Mouse (Mus musculus) midbrain, embryonic 12.5 days (tissue): ENCODE measurements around the gene Efr3b. TPM values are rescaled to one million over a fixed set of nuclear protein-coding genes. Genes with fewer than 3 reads are reported as not detected.

Source experiments
- ATAC-seq: fragments of 200-750 bp; cut with Nextera tagmentation; 2 replicates; pipeline ENCODE4 v1.8.0; 2017; ENCODE audit warnings: low read depth, moderate TSS enrichment, moderate library complexity; ENCODE audit not compliant: low FRiP score
- H3K27ac ChIP-seq: fragments of 300-500 bp; sonication (generic); replicated peaks from 2 replicates; pipeline ENCODE4 v1.5.1; 2016; ENCODE audit warnings: mild to moderate bottlenecking
- H3K27me3 ChIP-seq: fragments of 300-500 bp; sonication (generic); 2 replicates; pipeline ENCODE4 v1.6.1; 2016; ENCODE audit warnings: mild to moderate bottlenecking
- H3K36me3 ChIP-seq: fragments of 300-500 bp; sonication (generic); 2 replicates; pipeline ENCODE4 v1.6.1; 2016
- H3K4me1 ChIP-seq: fragments of 300-500 bp; sonication (generic); 2 replicates; pipeline ENCODE4 v1.6.1; 2016
- H3K4me2 ChIP-seq: fragments of 300-500 bp; sonication (generic); replicated peaks from 2 replicates; pipeline ENCODE4 v1.6.1; 2016; ENCODE audit warnings: mild to moderate bottlenecking, moderate library complexity
- H3K4me3 ChIP-seq: fragments of 300-500 bp; sonication (generic); 2 replicates; pipeline ENCODE4 v1.5.1; 2016; ENCODE audit warnings: mild to moderate bottlenecking
- H3K9ac ChIP-seq: fragments of 300-500 bp; sonication (generic); replicated peaks from 2 replicates; pipeline ENCODE4 v1.6.1; 2016; ENCODE audit warnings: mild to moderate bottlenecking, moderate library complexity
- H3K9me3 ChIP-seq: fragments of 300-500 bp; sonication (generic); 2 replicates; pipeline ENCODE4 v1.6.1; 2016; ENCODE audit warnings: mild to moderate bottlenecking
- WGBS: fragments of 180-500 bp; shearing (Covaris S2); methylation state at CpG from one replicate; pipeline ENCODE4 v1.1.7; 2016; 5-methylcytosine and 5-hydroxymethylcytosine counted together
- polyA plus RNA-seq: library from polyadenylated mRNA; unstranded; fragments of >200 nt; fragmentation: Nextera tagmentation; extraction: Ambion mirVana; gene quantifications from 2 replicates; pipeline ENCODE4 v1.2.1, GENCODE M21; 2016

Gene Efr3b
- polyA plus RNA-seq, 1 experiment from 2014 or later, result 32.0 TPM

DNA sequence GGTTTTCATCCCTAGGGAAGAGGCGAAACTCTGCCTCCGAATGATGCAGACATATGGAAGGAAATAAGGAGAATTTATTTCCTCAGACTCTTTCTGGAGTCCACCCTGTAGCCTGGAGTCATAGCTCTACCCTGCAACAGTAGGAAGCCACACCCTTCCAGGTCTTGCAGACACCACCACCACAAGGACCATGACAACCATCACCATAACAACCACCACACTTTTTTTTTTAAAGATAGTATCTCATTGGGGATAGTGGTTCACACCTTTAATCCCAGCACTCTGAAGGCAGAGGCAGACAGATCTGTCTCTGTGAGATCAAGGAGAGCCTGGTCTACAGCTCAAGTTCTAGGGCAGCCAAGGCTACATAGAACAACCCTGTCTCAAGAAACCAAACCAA, 26.8 kb upstream of the Efr3b start:
- no peaks in the 10 kb centered on the region for H3K36me3 ChIP-seq
- H3K4me1 ChIP-seq, result no peaks in the 10 kb centered on the region
- H3K27me3 ChIP-seq, result no peaks in the 10 kb centered on the region
- no peak overlapping the region for H3K9ac ChIP-seq
- no peak overlapping the region for H3K4me3 ChIP-seq
- WGBS, result 98% methylated on average over 2 of the region's 2 CpGs
- H3K4me2 ChIP-seq, result no peak overlapping the region
- no peaks in the 10 kb centered on the region for H3K9me3 ChIP-seq
- no peak for ATAC-seq
- no peak overlapping the region for H3K27ac ChIP-seq

DNA sequence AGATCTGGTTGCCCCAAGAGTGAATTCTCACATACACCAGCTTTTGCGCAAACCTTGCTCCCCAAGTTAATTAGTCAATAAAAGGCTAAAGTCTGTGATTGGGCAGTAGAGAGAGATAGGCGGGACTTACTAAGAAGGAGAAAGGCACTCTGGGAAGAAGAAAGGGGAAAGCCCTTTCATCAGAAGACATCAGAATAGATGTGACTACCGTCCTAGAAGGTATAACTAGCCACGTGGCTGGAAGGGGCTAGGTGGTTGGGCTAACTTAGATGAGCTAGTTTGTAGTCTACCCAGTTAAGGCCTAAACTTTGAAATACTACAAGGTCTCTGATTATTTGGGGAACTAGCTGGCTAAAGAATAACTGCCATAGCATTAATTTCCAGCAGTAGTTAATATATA, 21.0 kb upstream of the Efr3b start:
- Histone ChIP-seq H3K4me2 (no peak overlapping the region), H3K4me1 (no peaks in the 10 kb centered on the region), H3K9ac (no peak overlapping the region), H3K4me3 (no peak overlapping the region), H3K9me3 (no peaks in the 10 kb centered on the region), H3K27me3 (no peaks in the 10 kb centered on the region), H3K36me3 (no peaks in the 10 kb centered on the region), H3K27ac (no peak overlapping the region)
- WGBS, result 80% methylated on average over 4 of the region's 4 CpGs
- no peak for ATAC-seq

DNA sequence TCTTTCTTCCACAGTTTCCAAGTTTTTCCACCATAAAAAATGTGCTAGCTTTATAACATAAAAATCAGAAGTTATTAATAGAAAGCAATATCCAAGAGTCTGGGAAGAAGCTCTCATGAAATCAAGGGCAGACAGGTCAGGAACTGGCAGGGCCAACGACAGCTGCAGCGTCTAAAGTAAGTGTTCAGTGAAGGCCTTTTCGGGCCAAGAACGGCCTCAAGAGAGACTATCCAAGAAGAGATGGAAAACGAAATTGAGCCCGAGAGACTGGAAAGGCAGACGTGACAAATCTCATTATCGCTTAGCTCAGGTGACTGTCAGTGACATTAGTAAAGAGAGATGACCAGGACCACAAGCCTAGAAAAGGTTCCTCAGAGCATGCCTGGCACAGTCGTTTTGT, 19.6 kb upstream of the Efr3b start:
- Histone ChIP-seq H3K9me3 (no peaks in the 10 kb centered on the region), H3K36me3 (no peaks in the 10 kb centered on the region), H3K27ac (no peak overlapping the region), H3K27me3 (no peaks in the 10 kb centered on the region), H3K9ac (no peak overlapping the region), H3K4me3 (no peak overlapping the region), H3K4me2 (no peak overlapping the region), H3K4me1 (no peaks in the 10 kb centered on the region)
- ATAC-seq, result no peak
- WGBS, result 66% methylated on average over 9 of the region's 9 CpGs

DNA sequence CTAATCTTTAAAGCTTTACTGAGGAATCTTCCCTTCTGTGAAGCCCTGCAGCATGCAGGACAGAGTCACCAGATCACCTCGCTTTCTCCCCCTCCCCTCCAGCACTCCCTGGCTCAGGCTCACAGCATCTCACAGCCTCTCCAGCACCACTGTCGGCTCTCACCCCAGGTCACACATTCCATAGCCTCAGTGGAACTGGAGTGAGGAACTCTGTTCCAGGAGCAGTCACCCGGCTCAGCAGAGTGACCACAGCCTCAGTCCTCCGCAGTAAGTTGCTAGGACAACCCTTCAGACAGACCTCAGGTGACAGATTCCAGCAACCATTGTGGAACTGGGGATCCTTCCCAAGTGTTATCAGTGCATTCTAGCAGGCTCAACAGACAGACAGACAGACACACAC, 16.1 kb upstream of the Efr3b start:
- 44% methylated on average over 4 of the region's 4 CpGs for WGBS
- Histone ChIP-seq H3K4me2 (no peak overlapping the region), H3K27me3 (no peaks in the 10 kb centered on the region), H3K9ac (no peak overlapping the region), H3K36me3 (no peaks in the 10 kb centered on the region), H3K4me1 (no peaks in the 10 kb centered on the region), H3K4me3 (no peak overlapping the region), H3K27ac (no peak overlapping the region), H3K9me3 (no peaks in the 10 kb centered on the region)
- ATAC-seq, result no peak

DNA sequence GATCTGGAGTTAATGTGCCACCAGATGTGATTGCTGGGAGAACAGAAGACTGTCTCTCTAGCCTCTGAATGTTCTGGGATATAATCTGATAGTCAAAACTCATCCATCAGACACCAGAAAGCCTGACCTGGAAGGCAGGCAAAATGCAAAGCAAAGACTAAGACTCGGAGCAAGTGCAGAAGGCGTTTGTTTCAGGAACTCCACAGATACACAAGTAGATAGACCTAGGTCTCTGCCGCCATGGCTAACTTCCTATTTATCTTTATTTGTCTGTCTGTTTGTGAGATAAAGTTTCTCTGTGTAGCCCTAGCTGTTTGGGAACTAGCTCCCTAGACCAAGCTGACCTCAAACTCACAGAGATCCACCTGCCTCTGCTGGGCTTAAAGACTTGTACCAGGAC, 14.9 kb upstream of the Efr3b start:
- Histone ChIP-seq H3K27me3 (no peaks in the 10 kb centered on the region), H3K4me2 (no peak overlapping the region), H3K36me3 (no peaks in the 10 kb centered on the region), H3K27ac (no peak overlapping the region), H3K4me1 (no peaks in the 10 kb centered on the region), H3K9me3 (no peaks in the 10 kb centered on the region), H3K4me3 (no peak overlapping the region), H3K9ac (no peak overlapping the region)
- WGBS, result 91% methylated on average over 3 of the region's 3 CpGs
- no peak for ATAC-seq

DNA sequence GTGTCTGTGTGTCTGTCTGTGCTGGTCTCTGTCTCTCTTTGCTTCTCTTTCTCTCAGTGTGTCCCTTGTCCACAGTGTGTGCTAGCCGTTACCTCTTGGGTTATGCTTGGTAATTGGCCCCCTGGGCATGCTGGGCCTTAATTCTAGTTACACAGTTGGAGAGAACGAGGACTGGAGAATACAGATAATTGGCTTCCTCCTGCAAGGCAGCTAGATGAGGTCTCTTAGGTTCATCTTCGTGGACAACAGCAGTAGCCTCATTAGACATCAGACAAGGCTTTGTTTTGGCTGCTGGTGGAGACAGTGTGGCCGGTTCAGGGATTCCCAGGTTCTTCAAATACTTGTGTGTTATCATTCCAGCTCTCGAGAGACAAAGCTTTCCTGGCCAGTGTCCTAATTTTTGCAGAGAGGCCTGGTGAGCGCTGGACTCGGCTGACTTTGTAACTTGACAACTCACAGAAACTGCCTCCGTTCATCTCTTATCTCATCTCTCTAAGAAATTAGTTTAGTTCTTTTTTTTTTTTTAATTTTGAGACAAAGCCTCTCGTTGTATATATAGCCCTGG, 12.2 kb upstream of the Efr3b start:
- no peaks in the 10 kb centered on the region for H3K9me3 ChIP-seq
- no peaks in the 10 kb centered on the region for H3K36me3 ChIP-seq
- H3K9ac ChIP-seq, result no peak overlapping the region
- WGBS, result 65% methylated on average over 9 of the region's 9 CpGs
- H3K4me2 ChIP-seq, result no peak overlapping the region
- H3K27me3 ChIP-seq, result no peaks in the 10 kb centered on the region
- ATAC-seq, result no peak
- no peaks in the 10 kb centered on the region for H3K4me1 ChIP-seq
- H3K27ac ChIP-seq, result no peak overlapping the region
- H3K4me3 ChIP-seq, result no peak overlapping the region

DNA sequence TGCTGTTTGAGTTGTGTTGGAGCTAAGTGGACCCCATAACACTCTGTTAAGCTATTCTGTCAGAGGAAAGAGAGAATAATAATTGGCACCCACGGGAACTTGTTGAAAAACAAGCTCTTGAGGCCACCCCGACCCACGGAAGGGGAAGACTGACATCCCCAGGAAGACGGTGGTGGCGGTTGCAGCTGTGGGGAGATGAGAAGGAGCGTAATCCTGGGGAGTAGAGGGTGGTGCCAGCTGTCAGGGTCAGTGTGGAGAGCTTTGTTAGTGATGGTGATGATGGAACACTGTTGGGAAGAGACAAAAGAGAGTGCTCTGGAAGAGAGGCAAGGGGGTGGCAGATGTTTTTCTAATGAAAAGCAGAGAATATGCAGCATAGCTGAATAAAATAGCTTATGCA, 9.3 kb upstream of the Efr3b start:
- Histone ChIP-seq H3K4me1 (no peaks in the 10 kb centered on the region), H3K36me3 (no peaks in the 10 kb centered on the region), H3K9ac (no peak overlapping the region), H3K27ac (no peak overlapping the region), H3K9me3 (no peaks in the 10 kb centered on the region), H3K27me3 (no peaks in the 10 kb centered on the region), H3K4me3 (no peak overlapping the region), H3K4me2 (no peak overlapping the region)
- no peak for ATAC-seq
- WGBS, result 55% methylated on average over 6 of the region's 6 CpGs

DNA sequence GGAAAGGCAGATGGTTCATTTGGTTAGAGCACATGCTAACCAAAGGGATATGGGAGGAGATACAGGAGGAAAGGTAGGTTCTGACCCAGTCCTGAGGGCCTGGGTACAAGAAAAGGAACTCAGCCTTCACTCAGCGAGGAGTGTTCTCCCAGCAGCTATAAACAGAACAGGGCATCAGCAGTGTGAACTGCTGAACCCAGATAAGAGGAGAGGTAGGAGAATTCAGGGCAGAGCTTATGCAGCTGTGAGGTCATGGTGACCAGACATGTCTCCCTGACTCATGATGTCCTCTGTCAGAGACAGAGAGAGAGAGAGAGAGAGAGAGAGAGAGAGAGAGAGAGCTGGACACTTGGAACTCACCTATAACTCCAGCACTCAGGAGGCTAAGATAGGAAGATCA, 7.3 kb upstream of the Efr3b start:
- ATAC-seq, result no peak
- Histone ChIP-seq H3K4me2 (no peak overlapping the region), H3K36me3 (no peaks in the 10 kb centered on the region), H3K4me3 (no peak overlapping the region), H3K9ac (no peak overlapping the region), H3K9me3 (no peaks in the 10 kb centered on the region), H3K27ac (no peak overlapping the region), H3K27me3 (0 out of 2 replicates have a peak, but pooled peaks cover 3% of the 10 kb centered on the region), H3K4me1 (0 out of 2 replicates have a peak, but pooled peaks cover 3% of the 10 kb centered on the region)
- WGBS, result 86% methylated on average over 1 of the region's 1 CpGs

DNA sequence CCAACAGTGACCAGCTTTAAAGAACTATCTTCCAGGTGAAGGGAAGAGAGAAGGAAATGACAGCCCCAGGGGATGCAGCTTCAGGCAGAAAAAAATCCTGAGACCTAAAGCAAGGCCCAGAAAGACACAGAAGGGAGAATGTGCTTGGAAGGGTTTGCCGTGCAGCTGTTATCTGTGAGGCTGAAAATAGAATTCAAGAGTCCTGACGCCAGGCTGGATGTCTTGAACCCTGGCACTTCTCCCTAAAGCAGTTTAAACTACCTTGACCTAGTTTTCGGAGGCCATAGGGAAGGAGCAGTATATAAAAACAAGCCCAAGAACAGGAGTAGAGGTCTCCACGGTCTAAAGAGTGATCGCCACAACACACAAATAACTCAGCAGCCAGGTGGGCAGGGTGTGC, 3.7 kb upstream of the Efr3b start:
- Histone ChIP-seq H3K9ac (no peak overlapping the region), H3K4me2 (no peak overlapping the region), H3K9me3 (no peaks in the 10 kb centered on the region), H3K36me3 (no peaks in the 10 kb centered on the region), H3K27me3 (peaks cover 11% of the 10 kb centered on the region; the same call in 1 of the 2 replicates), H3K4me1 (peaks cover 9% of the 10 kb centered on the region), H3K27ac (0 out of 2 replicates have a peak overlapping the region, but pooled peaks have one; percentile 12), H3K4me3 (no peak overlapping the region)
- ATAC-seq, result no peak
- 74% methylated on average over 5 of the region's 5 CpGs for WGBS

DNA sequence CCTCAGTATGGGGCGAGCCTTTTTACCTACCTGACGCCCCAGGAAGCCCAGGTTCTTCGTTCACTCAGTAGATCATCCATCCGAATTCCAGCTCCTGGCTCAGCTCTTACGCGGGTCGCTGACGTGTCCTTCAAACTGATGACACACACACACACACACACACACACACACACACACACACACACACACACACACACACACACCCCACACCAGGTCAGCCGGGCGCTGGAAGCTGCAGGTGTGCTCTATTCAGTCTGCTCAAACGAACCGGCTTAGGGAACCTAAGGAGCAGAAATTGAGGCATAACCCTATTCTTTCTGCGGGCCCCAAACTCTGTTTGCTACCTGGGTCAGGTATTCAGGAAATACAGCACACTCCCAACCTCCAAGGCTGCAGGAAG, 331 bp upstream of the Efr3b start:
- no peak overlapping the region for H3K27ac ChIP-seq
- peaks cover 11% of the 10 kb centered on the region; the same call in 1 of the 2 replicates for H3K27me3 ChIP-seq

DNA sequence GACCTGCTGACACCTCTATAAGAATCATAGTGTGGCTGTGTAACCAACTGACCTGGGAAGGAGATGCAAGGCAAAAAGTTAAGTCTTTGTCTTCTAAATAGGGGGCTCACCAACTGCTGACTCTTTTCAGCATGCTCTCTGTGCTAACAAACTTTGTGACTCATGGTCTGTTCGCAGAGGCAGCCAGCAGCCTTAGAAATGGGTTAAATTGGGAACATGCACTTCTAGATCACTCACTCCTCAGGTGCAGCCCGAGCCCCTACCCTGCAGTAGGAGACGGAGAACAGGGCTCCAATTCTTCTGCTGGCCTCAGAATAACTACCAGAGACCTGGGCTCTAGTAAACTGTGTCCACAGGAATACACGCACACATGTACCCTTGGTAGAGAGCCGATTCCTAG, 1.2 kb downstream of the Efr3b start:
- 27% methylated on average over 5 of the region's 5 CpGs for WGBS
- Histone ChIP-seq H3K9me3 (no peaks in the 10 kb centered on the region), H3K9ac (peak overlapping the region; percentile 81), H3K4me2 (peak overlapping the region; percentile 67), H3K27ac (no peak overlapping the region), H3K27me3 (peaks cover 11% of the 10 kb centered on the region; the same call in 1 of the 2 replicates), H3K36me3 (0 out of 2 replicates have a peak, but pooled peaks cover 3% of the 10 kb centered on the region), H3K4me1 (peaks cover 19% of the 10 kb centered on the region), H3K4me3 (peak overlapping the region; percentile 79)
- ATAC-seq, result no peak

More for the DNA sequence above, 331 bp upstream of the Efr3b start:
- WGBS, result 3% methylated on average over 12 of the region's 13 CpGs
- peaks cover 19% of the 10 kb centered on the region for H3K4me1 ChIP-seq
- peak overlapping the region; percentile 67 for H3K4me2 ChIP-seq
- H3K9me3 ChIP-seq, result no peaks in the 10 kb centered on the region
- H3K4me3 ChIP-seq, result peak overlapping the region; percentile 79
- no peak for ATAC-seq
- H3K36me3 ChIP-seq, result 0 out of 2 replicates have a peak, but pooled peaks cover 3% of the 10 kb centered on the region
- peak overlapping the region; percentile 81 for H3K9ac ChIP-seq

DNA sequence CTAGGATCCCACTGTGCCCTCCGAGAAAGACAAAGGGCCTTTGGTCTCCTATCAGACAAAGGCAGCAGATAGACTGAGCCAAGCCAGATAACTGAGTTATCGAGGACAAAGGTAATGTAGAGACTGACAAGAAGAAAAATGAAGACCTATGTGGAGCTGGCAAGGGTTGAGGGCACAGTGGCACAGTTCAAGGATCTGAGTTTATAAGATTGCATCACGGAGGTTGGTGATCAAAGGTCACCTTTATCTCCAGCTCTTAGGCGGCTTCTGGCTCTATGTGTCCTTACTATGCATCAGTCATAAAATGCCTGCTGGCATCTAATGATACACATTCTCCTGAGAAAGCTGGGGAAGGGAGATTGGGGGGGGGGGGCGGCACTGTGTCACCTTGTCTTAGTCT, 2.6 kb downstream of the Efr3b start:
- Histone ChIP-seq H3K27ac (no peak overlapping the region), H3K4me2 (no peak overlapping the region), H3K9me3 (no peaks in the 10 kb centered on the region), H3K9ac (no peak overlapping the region), H3K27me3 (peaks cover 9% of the 10 kb centered on the region; the same call in 1 of the 2 replicates), H3K4me3 (no peak overlapping the region), H3K4me1 (peaks cover 16% of the 10 kb centered on the region), H3K36me3 (0 out of 2 replicates have a peak, but pooled peaks cover 3% of the 10 kb centered on the region)
- WGBS, result 95% methylated on average over 5 of the region's 5 CpGs
- no peak for ATAC-seq

DNA sequence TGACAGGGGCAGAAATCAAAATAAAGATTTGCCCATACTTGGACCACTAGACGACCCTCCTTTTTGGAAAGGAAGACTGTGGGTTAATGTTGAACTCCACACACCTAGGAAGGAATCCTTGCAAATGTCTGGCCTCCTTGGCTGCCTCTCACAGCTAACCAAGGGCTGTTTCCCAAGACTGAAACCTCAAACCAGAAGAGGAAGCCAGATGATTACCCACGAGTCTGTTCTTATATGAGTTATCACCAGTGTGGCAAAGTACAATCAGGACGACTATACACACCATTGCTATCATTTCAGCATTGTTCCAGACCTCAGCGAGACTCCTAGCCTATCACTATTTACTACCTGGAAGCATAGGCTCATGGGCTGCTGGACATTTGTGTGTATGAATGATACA, 9.7 kb downstream of the Efr3b start:
- WGBS, result 81% methylated on average over 4 of the region's 4 CpGs
- Histone ChIP-seq H3K4me2 (no peak overlapping the region), H3K9me3 (no peaks in the 10 kb centered on the region), H3K27me3 (no peaks in the 10 kb centered on the region), H3K9ac (no peak overlapping the region), H3K27ac (no peak overlapping the region), H3K4me3 (no peak overlapping the region), H3K36me3 (no peaks in the 10 kb centered on the region), H3K4me1 (no peaks in the 10 kb centered on the region)
- no peak for ATAC-seq
